Mouse (Mus musculus): ENCODE measurements around the gene Polr3h. TPM values are rescaled to one million over a fixed set of nuclear protein-coding genes. Genes with fewer than 3 reads are reported as not detected.
A peak's percentile ranks its signal among the peaks of the same experiment; 100 is the strongest.

The Polr3h gene
- total RNA-seq, 1 experiment from 2014 or later, result 8.1 TPM

DNA sequence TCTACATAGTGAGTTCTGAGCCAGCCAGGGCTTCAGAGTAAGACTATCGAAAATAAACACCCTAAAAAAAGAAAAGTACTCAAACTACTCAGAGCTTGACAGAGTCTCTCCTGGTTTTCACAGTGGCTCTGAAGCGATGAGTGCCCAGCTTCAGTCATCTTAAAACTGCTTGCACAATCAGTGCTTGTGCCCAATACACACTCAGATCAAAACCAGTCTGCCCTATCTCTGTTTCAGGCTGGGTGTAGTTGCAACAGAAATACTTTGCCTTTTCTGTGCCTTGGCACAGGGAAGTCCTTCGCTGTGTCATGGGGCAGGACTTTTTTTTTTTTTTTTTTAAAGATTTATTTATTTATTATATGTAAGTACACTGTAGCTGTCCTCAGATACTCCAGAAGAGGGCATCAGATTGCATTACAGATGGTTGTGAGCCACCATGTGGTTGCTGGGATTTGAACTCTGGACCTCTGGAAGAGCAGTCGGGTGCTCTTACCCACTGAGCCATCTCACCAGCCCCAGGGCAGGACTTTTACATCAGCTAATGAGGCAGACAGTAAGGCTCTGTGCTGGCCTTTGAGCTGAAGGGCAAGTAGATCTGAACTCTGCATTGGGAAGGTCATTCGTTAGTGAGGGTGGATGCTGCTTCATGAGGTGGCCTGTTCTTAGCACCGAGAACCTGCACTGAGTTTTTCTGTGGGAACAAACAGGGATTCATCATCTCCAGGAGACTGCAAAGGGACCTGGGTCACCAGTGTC, 39.1 kb downstream of the Polr3h start:
- no peak for ATAC-seq (replicated peaks; ENCODE audit: insufficient number of reproducible peaks, low FRiP score, low TSS enrichment, poor library complexity, severe bottlenecking)

DNA sequence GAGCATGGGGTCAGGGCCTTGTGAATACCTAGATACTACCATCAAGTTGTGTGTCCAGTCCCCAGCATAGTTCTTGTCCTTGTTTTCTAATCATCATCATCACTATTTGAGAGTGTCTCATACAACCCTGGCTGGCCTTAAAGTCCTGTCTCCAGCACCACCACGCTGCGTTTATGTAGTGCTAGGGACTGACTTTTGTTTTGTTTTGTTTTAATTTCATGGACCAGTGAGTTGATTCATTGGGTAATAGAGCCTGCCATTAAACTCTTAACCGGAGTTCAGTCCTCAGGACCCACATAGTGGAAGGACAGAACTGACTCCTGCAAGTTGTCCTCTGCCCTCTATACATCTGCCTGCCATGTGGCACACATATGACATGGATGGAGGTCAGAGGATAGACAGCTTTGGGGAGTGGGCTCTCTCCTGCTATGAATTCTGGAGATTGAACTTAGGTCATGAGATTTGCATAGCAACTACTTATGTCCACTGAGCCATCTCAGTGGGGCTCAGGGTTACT, 40.6 kb downstream of the Polr3h start:
- no peak for ATAC-seq (replicated peaks; ENCODE audit: insufficient number of reproducible peaks, low FRiP score, low TSS enrichment, poor library complexity, severe bottlenecking)

DNA sequence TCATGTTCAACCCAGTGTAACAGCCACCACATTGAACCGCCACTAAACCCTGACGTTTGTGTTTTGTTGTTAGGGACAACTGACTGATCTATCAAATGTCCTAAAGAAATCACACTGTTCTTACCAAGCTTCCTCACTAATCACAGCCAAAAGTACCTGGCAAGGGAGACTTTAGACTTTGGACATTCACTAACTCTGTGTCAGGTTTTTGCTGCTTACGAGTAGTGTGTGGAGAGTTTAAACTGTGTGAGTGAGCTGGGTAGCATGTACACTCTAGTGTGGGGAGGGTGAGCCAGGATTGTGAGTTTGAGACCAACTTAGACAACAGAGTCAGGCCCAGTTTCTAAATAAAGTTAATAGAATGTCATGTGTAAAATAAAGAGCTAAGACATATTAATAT, 43.7 kb downstream of the Polr3h start:
- no peak for ATAC-seq (replicated peaks; ENCODE audit: insufficient number of reproducible peaks, low FRiP score, low TSS enrichment, poor library complexity, severe bottlenecking)

DNA sequence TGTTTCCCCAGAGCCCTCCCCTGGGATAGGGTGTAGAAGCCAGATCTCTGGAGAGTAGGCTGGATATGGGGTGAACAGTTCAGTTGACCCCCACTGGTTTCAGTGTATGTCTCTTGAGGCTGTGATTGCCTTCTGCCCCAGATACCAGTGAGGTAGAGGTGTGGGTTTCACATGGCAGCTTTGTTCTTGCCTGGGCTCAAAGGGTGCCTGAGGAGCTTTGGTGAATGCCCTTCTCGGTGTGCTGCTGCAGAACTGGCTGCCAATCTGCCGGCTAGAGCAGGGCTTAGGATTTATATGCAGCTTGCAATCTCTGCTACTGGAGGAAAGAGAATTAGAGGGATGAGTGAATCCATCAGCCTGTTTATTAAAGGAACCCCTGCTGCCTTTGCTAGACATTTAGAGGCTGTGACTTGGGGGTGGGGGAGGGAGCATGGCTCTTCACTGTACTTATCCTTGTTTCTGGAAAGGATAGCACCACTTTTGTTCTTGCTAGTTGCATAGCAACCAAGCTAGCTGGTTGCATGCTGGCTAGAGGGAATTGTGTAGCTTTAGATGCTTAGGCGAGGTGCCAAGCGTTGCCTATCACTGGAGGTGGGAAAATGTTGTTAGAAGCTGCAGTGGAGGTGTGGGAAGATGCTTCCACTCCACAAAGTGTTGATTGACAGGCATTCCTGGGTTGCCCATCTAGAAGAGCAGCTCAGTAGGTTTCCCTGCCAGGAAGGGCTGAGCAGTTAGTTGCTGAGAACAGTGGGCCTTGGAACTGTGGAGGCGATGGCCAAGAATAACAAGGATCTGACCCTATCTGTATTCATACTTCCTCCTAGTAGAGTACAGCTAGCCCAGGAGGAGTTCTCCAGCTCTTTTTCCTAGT, 46.3 kb downstream of the Polr3h start:
- ATAC-seq (replicated peaks; ENCODE audit: insufficient number of reproducible peaks, low FRiP score, low TSS enrichment, poor library complexity, severe bottlenecking), result no peak

DNA sequence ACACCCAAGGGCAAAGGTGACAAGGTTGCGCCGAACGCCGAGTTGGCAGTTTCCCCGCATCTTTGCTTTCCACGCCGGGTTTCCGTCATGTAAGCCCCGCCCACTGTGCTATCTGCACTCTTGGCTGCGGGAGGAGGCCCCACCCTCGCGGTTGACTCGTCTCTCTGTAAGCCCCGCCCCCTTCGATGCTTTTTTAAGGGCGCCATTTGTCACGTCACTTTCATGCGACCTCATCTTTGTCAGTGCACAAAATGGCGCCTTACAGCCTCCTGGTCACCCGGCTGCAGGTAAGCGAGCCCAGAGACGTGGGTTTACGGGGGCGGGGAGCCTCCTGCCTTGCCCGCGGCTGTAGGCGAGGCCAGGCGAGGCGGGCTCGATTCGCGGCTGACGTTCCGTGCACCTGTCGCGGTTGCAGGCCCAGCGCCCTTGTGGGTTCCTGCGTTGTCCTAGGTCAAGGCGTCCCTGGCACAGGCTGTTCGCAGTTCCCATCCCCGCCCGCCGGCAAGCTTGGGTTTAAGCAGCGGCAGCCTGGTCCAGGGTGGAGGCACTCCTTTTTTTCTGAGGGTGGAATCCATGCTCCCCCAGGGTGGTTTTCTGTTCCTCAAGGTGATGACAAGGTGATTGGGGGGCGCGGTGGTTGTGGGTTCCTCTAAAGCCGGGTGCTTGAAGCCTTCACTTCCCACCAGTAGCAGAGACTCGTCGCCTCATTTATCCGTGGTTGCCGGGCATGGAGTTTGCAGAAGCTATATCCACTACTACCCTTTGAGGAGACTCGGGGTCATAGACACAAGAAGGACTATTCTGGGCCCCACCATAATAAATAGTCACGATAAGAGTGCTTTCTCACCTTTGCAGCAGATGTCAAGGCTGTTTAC, 53.5 kb downstream of the Polr3h start, which contains the start of gene Aco2:
Aco2 (plus strand) TSS at position 48 of the 875 bp plus-strand sequence.
- peak; percentile 98 for ATAC-seq (replicated peaks; ENCODE audit: insufficient number of reproducible peaks, low FRiP score, low TSS enrichment, poor library complexity, severe bottlenecking)

DNA sequence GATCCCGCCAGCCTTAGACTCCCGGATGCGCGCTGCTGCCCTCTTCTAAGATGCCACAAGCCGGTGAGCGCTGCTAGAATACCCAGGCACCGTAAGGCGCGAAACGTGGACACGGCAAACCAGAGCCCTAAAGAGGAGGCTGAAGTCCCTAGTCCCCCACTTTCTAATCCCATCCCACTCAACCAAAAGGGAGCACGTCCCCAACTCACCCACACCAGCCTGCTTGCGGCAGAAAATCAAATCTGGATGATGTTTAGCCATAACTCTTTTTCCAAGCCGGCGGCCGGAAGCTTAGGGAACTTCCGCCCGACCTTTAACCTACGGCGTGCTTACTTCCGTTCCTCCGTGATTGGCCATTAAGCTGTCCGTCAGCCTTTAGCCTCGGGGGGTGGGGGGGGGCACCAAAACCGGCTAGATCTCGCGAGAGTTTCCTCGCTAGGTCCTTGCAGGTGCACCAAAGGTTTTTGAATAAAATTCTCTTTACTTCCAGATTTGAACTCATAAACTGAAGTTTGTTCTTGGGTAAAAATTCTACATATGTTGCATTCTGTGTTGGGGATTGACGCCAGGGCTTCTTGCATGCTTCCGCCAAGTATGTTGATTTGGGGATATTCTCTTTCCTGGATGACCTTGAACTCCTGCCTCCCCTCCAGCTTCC, 54.3 kb downstream of the Polr3h start, which contains the start of gene Phf5a:
Phf5a (minus strand) TSS at position 308 of the 658 bp plus-strand sequence.
- ATAC-seq (replicated peaks; ENCODE audit: insufficient number of reproducible peaks, low FRiP score, low TSS enrichment, poor library complexity, severe bottlenecking), result peak; percentile 86

DNA sequence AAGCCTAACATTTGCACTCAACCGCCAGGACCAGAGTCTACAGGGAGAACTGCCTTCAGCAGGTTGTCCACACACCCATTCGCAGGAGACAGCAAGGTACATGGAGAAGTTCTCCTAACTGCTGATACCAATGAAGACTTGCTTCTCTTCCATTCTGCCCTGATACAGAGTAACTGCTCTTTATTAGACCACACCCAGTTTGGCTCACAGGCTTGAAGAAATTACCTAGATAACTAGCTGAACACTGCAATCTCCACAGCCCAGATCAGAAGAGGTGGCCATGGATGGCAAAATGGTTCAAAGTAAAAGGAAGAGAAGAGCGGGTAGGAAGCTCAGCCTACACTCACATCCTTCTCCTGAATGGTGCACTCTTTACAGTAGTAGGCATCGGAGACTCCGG, 56.1 kb downstream of the Polr3h start:
- no peak for ATAC-seq (replicated peaks; ENCODE audit: insufficient number of reproducible peaks, low FRiP score, low TSS enrichment, poor library complexity, severe bottlenecking)

DNA sequence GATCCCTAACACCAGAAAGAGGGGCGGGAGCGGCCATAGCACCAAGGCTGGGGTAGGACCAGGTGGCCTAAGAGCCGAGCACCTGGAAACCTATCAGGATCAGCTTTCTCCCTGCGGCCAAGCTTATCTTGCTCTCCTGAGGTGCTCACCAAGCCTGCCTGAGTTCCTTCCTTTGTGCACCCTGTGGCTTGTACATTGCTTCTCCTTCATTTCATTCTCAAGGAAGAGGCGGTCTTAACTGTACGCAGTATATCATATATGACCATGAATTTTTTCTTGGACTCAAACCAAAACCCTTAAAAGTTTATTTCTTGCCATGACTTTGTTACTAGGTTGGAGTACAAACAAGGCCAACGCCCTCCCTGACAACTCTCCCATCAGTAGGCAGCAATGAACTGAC, 61.8 kb downstream of the Polr3h start:
- no peak for ATAC-seq (replicated peaks; ENCODE audit: insufficient number of reproducible peaks, low FRiP score, low TSS enrichment, poor library complexity, severe bottlenecking)

DNA sequence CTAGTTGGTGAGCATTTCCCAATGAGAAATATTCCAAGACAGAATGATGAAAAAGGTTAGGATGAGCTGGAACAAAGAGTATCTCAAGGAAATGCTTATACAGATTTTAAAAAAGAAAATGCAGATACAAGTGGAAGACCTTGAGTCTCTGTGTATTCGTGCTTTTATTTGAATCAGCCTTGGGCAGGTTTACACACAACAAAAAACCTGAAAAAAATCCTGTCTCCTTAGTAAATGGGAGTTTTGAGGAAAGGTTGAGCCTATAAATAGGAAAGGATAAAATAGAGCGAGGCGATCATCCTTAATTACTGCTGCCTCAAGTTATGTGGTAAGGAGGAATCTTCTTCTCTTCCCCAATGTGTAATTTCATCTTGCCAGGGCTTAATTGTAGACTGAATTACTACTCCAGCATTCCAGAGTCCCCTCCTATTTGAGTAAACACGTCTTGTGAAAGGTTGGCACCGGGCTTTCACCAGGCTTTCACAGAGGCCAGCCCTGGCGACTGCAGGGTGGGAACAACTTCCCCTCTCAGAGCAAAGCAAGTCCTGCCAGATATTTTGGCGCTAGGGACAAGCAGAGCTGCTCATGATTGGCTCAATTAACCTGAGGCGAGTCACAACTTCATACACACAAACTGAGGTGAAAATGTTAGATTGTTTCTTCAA, 65.4 kb downstream of the Polr3h start:
- no peak for ATAC-seq (replicated peaks; ENCODE audit: insufficient number of reproducible peaks, low FRiP score, low TSS enrichment, poor library complexity, severe bottlenecking)

DNA sequence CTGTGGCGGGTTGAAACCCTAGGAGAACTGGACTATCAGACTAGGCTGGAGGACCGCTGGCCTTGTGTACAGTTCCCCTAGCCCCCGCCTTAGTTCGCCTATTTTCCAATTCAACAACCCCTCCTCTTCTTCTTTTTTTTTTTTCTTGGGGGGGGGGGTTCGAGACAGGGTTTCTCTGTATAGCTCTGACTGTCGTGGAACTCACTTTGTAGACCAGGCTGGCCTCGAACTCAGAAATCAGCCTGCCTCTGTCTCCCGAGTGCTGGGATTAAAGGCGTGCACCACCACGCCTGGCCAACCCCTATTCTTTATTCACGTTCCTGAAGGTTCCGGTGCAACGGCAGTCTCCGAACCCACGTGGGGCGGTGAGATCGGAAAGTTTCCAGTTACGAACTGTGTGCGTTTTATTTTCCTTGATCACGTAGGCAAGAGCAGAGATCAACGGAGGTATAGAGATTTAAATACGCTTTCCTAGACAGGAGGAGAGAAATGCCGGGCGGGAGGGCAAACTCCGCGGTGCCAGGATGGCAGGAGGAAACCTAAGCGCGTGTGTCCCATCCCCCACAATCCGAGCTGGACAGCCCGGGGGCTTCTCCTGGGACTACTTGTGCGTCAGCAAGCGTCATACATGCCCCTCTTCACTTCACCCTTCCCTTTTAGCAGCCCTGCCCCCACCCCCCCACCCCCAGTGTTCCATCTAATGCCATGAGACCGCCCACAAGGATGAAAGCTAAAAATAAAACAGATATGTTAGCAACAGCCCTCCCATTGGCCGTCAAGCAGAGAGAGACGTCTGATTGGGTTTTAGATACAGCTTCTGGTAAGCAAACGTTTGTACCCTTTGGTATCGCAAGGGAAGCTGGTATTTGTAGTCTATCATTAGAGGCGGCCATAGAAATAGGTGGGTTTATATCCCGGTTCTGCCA, 66.4 kb downstream of the Polr3h start:
- ATAC-seq (replicated peaks; ENCODE audit: insufficient number of reproducible peaks, low FRiP score, low TSS enrichment, poor library complexity, severe bottlenecking), result peak; percentile 71

DNA sequence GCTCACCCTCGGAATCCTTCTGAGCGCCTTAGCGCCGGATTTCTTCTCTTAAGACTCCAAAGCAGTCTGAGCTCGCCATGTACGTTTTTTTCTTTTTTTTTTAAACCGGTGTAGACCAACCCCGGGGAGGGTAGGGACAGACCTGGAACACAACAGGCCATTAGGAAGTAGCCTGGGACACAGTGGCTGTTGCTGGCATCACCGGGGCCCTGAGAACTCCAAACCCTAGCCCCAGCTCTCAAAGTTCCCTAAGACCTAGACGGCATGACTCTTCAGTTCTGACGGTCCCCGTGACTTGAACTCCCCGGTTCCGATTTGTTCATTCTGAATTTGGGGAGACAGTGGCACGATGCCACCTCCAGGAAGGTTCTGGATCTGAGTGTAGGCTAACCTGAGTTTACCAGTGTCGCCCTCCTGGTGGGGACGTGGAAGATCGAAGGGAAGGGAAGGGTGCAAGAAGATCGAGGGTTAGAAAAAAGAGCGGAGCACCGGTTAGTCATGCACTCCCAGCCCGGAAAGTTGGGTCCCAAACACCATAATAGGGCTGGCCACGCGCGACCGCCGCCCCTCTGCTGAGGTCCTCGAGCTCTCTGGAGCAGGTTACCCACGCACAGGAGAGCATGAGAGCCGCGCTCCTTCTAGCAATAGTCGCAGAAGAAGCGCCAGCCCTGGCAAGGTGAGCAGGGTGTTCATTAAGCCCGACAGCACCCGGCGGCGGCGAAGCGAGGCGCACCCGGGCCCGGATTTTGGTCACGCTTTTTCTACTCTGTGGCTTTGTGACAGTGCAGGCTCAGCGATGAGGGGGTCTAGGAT, 67.3 kb downstream of the Polr3h start, which contains the start of gene Tob2:
Tob2 (minus strand) TSS at position 280 of the 813 bp plus-strand sequence.
- ATAC-seq (replicated peaks; ENCODE audit: insufficient number of reproducible peaks, low FRiP score, low TSS enrichment, poor library complexity, severe bottlenecking), result no peak

DNA sequence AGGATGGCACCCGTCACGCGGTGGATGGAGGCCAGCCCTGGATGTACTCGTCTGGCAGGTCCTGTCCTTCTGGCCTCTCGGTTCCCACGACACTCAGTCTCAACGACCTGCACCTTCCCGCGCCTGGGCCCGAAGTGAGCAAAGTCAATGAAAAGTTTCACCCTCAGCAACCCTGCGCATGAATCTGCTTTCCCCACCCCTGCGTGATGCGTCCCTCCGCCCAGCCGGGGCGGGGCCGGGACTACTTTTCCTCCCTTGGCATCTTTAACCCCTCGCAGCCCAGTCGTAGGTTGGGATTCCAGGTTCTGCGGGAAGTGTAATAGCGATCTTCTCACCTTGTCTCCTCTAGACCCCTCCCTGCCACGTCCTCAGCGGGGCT, 67.9 kb downstream of the Polr3h start:
- ATAC-seq (replicated peaks; ENCODE audit: insufficient number of reproducible peaks, low FRiP score, low TSS enrichment, poor library complexity, severe bottlenecking), result peak; percentile 62

DNA sequence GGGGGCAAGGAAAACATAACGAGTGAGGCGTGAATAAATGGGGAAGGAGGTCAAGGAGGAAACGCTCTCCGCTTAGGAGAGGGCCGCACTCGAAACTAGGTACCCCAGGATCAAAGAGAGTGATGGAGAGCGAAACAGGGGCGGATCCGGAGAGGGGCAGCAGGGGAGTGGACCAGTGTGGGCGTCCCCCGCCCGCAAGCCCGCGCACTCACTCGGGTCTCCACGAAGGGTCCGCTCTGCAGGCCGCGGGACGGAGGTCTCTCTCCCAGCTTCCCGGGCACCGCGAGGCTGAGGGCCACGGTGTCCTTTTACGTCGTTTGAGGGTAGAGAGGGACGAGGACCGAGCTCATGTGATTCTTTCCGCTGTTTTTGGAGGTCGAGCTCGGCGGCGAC, 68.3 kb downstream of the Polr3h start:
- ATAC-seq (replicated peaks; ENCODE audit: insufficient number of reproducible peaks, low FRiP score, low TSS enrichment, poor library complexity, severe bottlenecking), result no peak

DNA sequence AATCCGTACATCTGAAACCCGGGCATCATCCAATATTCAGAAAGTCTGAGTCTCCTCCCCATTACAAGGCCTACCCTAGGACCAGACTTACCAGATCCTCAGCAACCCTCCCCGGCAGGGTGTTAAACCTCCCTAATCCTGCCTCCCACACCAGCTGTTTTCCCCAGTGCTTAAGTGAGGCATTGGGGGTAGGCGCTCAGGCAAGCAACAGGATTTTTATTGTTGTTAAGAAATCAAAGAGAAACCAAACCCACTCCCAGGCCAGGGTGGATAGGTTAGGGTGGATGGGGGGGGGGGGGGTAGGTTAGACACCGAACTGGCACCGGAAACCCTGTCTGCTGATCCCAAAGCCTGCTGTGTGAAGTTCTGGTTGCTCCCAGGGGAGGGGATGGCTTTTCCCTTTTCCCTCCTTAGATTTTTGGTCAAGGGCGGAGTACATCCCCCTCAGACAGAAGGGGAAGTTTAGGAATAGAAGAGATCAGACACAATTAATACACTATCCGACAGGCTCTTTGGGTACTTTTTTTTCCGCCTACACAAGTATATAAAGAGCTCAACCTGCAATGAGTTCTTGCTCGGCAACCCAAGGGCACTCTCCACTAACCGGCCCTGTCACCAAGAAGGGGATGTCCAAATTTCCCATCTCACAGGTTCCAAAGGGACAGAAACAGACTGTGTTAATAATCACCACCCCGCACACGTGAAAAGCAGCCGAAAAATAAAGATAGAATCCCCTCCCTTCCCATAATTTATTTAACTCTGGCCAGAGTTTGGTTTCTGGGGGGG, 68.9 kb downstream of the Polr3h start:
- no peak for ATAC-seq (replicated peaks; ENCODE audit: insufficient number of reproducible peaks, low FRiP score, low TSS enrichment, poor library complexity, severe bottlenecking)
